Mouse (Mus musculus) layer of hippocampus, postnatal 36 days (tissue): ENCODE measurements at regions not wholly inside any gene's neighbourhood (a gene's known extent, or its start where the extent isn't known, plus 50 kb on each side); places are given as distances from the start of the nearest gene placed in this dataset.
A peak's percentile ranks its signal among the peaks of the same experiment; 100 is the strongest.

ENCODE experiments used
- DNase-seq, 2 experiments: peaks; one replicate each; pipeline ENCODE4 v3.0.0; 2022

GRCm38 (mm10) chr4:110125067-110125784 lies 147.4 kb downstream of the Dmrta2 start:
- no peak for DNase-seq

GRCm38 (mm10) chr4:110127941-110128520 lies 150.2 kb downstream of the Dmrta2 start:
- DNase-seq, result no peak

- peak; percentile 56 to 75 for DNase-seq
Measured at GRCm38 (mm10) chr4:110128918-110129317, 151.1 kb downstream of the Dmrta2 start.

GRCm38 (mm10) chr4:110129518-110129917 lies 151.7 kb downstream of the Dmrta2 start:
- DNase-seq, result no peak

- DNase-seq, result no peak
Measured at GRCm38 (mm10) chr4:110132061-110132460, 154.2 kb downstream of the Dmrta2 start.

GRCm38 (mm10) chr4:110134036-110134435 lies 156.2 kb downstream of the Dmrta2 start:
- peak in 1 of 2 experiments; percentile 10 for DNase-seq

- DNase-seq, result no peak
Measured at GRCm38 (mm10) chr4:110145229-110145628, 167.4 kb downstream of the Dmrta2 start.

GRCm38 (mm10) chr4:110152103-110152946 lies 174.5 kb downstream of the Dmrta2 start:
- DNase-seq, result peak in 1 of 2 experiments; percentile 9
